ENCODE assay signal across 22 mouse cellular contexts in genomic region chr5:135322197-135322596, GRCm38 (mm10). TPM values are rescaled to one million over a fixed set of nuclear protein-coding genes. Genes with fewer than 3 reads are reported as not detected.
"Had no signal": no experiment of that assay in that cellular context is flagged by ENCODE, and none has a peak within 500 bp of the region (broad histone marks: within the 10 kb centered on the region; RNA-seq: fewer than 3 reads in every experiment).

No protein-coding gene starts in this region.

- H3K9me3 ChIP-seq: neural tube, embryonic 15.5 days; stomach, embryonic 15.5 days had no signal

- H3K36me3 ChIP-seq: neural tube, embryonic 15.5 days; stomach, embryonic 15.5 days had no signal

- H3K4me2 ChIP-seq: neural tube, embryonic 15.5 days; stomach, embryonic 15.5 days had no signal

- H3K4me3 ChIP-seq: neural tube, embryonic 15.5 days; stomach, embryonic 15.5 days had no signal

- H3K27me3 ChIP-seq: neural tube, embryonic 15.5 days; stomach, embryonic 15.5 days had no signal

- H3K27ac ChIP-seq: neural tube, embryonic 15.5 days; stomach, embryonic 15.5 days; stomach, postnatal 0 days had no signal

- H3K9ac ChIP-seq: neural tube, embryonic 15.5 days; stomach, embryonic 15.5 days had no signal

- DNase-seq: retina, postnatal 1 day; right cerebral cortex, adult 18-20 months; right cerebral cortex, postnatal 14 days; right cerebral cortex, postnatal 25 days; right cerebral cortex, postnatal 4 days; spleen, adult 18-20 months; thymus, adult 18-20 months; thymus, adult 2 months; thymus, postnatal 14 days; thymus, postnatal 25 days; thymus, postnatal 36 days; thymus, postnatal 4 days had no signal

- H3K4me1 ChIP-seq: neural tube, embryonic 15.5 days; stomach, embryonic 15.5 days had no signal

RNA-seq across cellular contexts. Expression of gene Fkbp6, which starts 27.6 kb away (rescaled TPM):
- total RNA-seq: neutrophil, adult 5-6 weeks had no signal
- polyA plus RNA-seq: neural tube, embryonic 14.5 days; small intestine, adult 2 months; spleen, adult 2 months; stomach, embryonic 14.5 days; thymus, adult 2 months; urinary bladder, adult 2 months had no signal

RNA-seq across cellular contexts. Expression of gene Trim50, which starts 30.9 kb away (rescaled TPM):
- total RNA-seq: neutrophil, adult 5-6 weeks had no signal
- polyA plus RNA-seq: neural tube, embryonic 14.5 days; neural tube, embryonic 15.5 days; small intestine, adult 2 months; stomach, embryonic 14.5 days; thymus, adult 2 months; thymus, postnatal 0 days; urinary bladder, adult 2 months had no signal
